Mouse (Mus musculus) olfactory bulb, adult 2 months (tissue): ENCODE results near the gene Hist2h3c2.

Experiments used
- CTCF ChIP-seq: fragments of 200-500 bp; IDR thresholded peaks from 2 replicates; pipeline ENCODE4 v1.5.1; 2012; ENCODE audit warnings: low read depth, mild to moderate bottlenecking, low read length, moderate library complexity; ENCODE audit not compliant: insufficient read depth
- POLR2A ChIP-seq: fragments of 200-500 bp; IDR thresholded peaks from 2 replicates; pipeline ENCODE4 v1.6.1; 2012; ENCODE audit warnings: mild to moderate bottlenecking, low read depth, low read length, moderate library complexity; ENCODE audit not compliant: insufficient read depth

DNA sequence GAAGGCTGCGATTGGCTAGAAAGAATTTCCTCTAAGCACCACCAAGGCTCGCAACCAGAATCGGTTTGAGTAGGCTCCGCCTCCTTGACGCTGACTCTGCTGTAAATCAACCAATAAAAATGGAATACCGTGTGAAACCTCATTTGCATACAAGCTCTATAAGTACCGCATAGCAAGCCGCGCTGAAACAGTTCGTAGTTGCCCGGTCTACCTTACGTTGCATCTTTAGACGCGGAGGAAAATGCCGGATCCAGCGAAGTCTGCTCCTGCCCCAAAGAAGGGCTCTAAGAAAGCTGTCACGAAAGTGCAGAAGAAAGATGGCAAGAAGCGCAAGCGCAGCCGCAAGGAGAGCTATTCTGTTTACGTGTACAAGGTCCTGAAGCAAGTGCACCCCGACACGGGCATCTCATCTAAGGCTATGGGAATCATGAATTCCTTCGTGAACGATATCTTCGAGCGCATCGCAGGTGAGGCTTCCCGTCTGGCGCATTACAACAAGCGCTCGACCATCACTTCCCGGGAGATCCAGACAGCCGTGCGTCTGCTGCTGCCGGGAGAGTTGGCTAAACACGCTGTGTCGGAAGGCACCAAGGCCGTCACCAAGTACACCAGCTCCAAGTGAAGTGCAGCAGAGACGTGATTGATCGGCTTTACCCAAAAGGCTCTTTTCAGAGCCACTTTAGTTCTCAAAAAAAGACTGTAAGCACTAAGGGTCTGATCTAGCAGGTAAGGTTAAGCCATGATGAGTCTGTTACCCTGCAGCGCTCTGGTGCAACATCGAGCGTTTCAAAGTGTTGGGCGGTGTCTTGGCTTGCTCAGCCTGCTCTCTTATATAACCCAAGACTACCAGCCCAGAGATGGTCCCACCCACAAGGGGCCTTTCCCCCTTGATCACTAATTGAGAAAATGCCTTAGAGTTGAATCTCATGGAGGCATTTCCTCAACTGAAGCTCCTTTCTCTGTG lies 30.9 kb upstream of the Hist2h3c2 start, which contains the start of gene Hist2h2bb:
- TF ChIP-seq CTCF: no peak
- peak; percentile 99 for TF ChIP-seq POLR2A
